Mouse (Mus musculus) kidney, adult 18-20 months (tissue): ENCODE results near the gene Igdcc3.
A peak's percentile ranks its signal among the peaks of the same experiment; 100 is the strongest.
"Not testable (repeated sequence)": the region's sequence is repeated elsewhere in the genome, so short reads cannot be mapped to it uniquely, and the experiment has no call there.

Experiments
- DNase-seq: peaks from one replicate; pipeline ENCODE4 v3.0.0; 2021

Gene Igdcc3

GRCm38 (mm10) chr9:65178336-65179213 lies 37.6 kb downstream of the Igdcc3 start:
- DNase-seq = no peak

- DNase-seq = no peak
Observed at GRCm38 (mm10) chr9:65179817-65180624, 39.0 kb downstream of the Igdcc3 start.

GRCm38 (mm10) chr9:65188599-65188998 lies 47.6 kb downstream of the Igdcc3 start:
- DNase-seq = peak; percentile 89

GRCm38 (mm10) chr9:65190306-65190705 lies 49.3 kb downstream of the Igdcc3 start:
- no peak for DNase-seq

GRCm38 (mm10) chr9:65191389-65191754 lies 50.4 kb downstream of the Igdcc3 start:
- no peak for DNase-seq

GRCm38 (mm10) chr9:65191755-65192469 lies 50.9 kb downstream of the Igdcc3 start:
- no peak for DNase-seq

GRCm38 (mm10) chr9:65193214-65193613 lies 52.2 kb downstream of the Igdcc3 start:
- DNase-seq = no peak

GRCm38 (mm10) chr9:65195053-65195452 lies 54.1 kb downstream of the Igdcc3 start, which contains the start of gene Parp16:
Gene Parp16 (plus strand): TSS chr9:65195353.
- DNase-seq = no peak

- peak; percentile 45 for DNase-seq
Observed at GRCm38 (mm10) chr9:65195621-65195981, 54.6 kb downstream of the Igdcc3 start.

- DNase-seq = no peak
Observed at GRCm38 (mm10) chr9:65195982-65196737, 55.2 kb downstream of the Igdcc3 start.

GRCm38 (mm10) chr9:65196738-65197569 lies 56.0 kb downstream of the Igdcc3 start:
- DNase-seq = peak; percentile 97

- no peak for DNase-seq
Observed at GRCm38 (mm10) chr9:65197826-65198225, 56.8 kb downstream of the Igdcc3 start.

- DNase-seq = no peak
Observed at GRCm38 (mm10) chr9:65199723-65200122, 58.7 kb downstream of the Igdcc3 start.

GRCm38 (mm10) chr9:65200606-65201005 lies 59.6 kb downstream of the Igdcc3 start:
- DNase-seq = no peak

- DNase-seq = no peak
Observed at GRCm38 (mm10) chr9:65201021-65201380, 60.0 kb downstream of the Igdcc3 start.

GRCm38 (mm10) chr9:65201381-65202164 lies 60.6 kb downstream of the Igdcc3 start:
- DNase-seq = peak; percentile 87

- DNase-seq = no peak
Observed at GRCm38 (mm10) chr9:65202165-65202754, 61.3 kb downstream of the Igdcc3 start.

GRCm38 (mm10) chr9:65205049-65205815 lies 64.2 kb downstream of the Igdcc3 start:
- no peak for DNase-seq

GRCm38 (mm10) chr9:65207041-65207815 lies 66.2 kb downstream of the Igdcc3 start:
- not testable (repeated sequence) for DNase-seq
